Mouse (Mus musculus) lung, adult 2 months (tissue): ENCODE measurements around the gene Bend4. TPM values are rescaled to one million over a fixed set of nuclear protein-coding genes. Genes with fewer than 3 reads are reported as not detected.

ENCODE experiments used
- DNase-seq: peaks from one replicate; pipeline ENCODE4 v3.0.0; 2022
- H3K4me1 ChIP-seq: fragments of 200-500 bp; 2 replicates; pipeline ENCODE4 v1.6.1; 2011; ENCODE audit warnings: low read length; ENCODE audit not compliant: control insufficient read depth, insufficient read depth
- H3K4me3 ChIP-seq: fragments of 200-500 bp; replicated peaks from 2 replicates; pipeline ENCODE3; 2011; ENCODE audit warnings: low read depth, mild to moderate bottlenecking, control low read depth, low read length; ENCODE audit errors: extremely low read depth
- CTCF ChIP-seq: fragments of 200-500 bp; IDR thresholded peaks from 2 replicates; pipeline ENCODE4 v1.5.1; 2011; ENCODE audit warnings: mild to moderate bottlenecking, low read length, control low read depth; ENCODE audit not compliant: insufficient read depth
- POLR2A ChIP-seq: fragments of 200-500 bp; IDR thresholded peaks from 2 replicates; pipeline ENCODE4 v1.6.1; 2011; ENCODE audit warnings: low read depth, mild to moderate bottlenecking, control low read depth, low read length, borderline replicate concordance; ENCODE audit errors: extremely low read depth
- WGBS: fragments of 180-500 bp; shearing (Covaris S2); methylation state at CpG from one replicate; pipeline ENCODE4 v1.1.7; 2018; 5-methylcytosine and 5-hydroxymethylcytosine counted together
- polyA plus RNA-seq: library from polyadenylated mRNA; depleted of rRNA; stranded (reverse); fragments of >200 nt; gene quantifications from 2 replicates; pipeline ENCODE4 v1.2.3, GENCODE M21; 2012; rRNA removed

The Bend4 gene
- polyA plus RNA-seq, 1 experiment = 0.97 TPM

DNA sequence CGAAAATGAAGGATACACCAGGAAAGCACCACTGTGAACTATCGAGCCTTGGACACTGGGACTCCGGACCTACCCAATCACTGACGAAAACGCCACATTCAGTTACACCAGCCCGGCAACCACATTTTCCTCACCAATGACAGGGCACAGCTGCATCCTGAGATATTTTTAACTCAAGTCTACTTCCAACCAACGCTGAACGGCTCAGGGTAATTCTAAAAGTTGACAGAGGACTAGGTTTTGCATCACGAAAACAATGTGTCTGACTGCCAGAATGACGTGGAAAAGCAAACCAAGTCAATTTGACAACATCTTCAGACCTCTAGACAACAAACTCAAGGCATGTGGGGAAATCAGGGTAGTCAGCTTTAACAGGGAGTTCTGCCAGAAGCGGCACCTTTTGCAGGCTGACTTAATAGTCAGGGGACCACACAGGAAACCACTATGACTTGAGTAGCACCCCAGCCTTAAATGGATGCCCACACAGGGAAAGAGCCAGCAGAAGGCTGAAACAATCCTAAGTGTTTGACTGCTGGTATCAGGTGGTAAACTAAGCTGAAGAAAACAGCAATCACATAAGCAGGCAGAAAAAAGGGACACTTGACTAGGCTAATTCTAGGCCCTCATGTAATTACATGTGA is 32.8 kb downstream of the Bend4 start:
- TF ChIP-seq POLR2A (no peak), CTCF (no peak)
- Histone ChIP-seq H3K4me3 (no peak overlapping the region), H3K4me1 (no peaks in the 10 kb centered on the region)
- no peak for DNase-seq
- WGBS = 51% methylated on average over 11 of the region's 11 CpGs

DNA sequence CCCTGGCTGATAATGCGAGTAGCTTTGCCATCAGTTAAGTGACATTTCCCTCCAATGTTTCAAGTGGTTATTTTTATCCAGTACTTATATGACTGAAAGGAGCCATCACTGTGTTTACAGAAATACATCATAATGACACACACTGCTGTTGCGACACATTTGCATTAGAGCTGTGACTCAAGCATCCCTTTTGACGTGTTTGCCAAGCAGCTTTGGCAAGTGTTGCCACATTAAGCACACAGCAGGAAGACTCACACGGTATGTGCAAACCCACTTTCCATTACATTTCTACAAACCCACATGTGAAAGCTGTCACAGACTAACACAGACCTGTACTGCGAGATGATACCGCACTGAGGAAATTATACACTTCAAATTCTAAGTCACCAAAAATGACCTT is 34.2 kb downstream of the Bend4 start:
- Histone ChIP-seq H3K4me1 (no peaks in the 10 kb centered on the region), H3K4me3 (no peak overlapping the region)
- no peak for TF ChIP-seq POLR2A
- TF ChIP-seq CTCF = no peak
- DNase-seq = no peak
- WGBS = 41% methylated on average over 6 of the region's 6 CpGs

DNA sequence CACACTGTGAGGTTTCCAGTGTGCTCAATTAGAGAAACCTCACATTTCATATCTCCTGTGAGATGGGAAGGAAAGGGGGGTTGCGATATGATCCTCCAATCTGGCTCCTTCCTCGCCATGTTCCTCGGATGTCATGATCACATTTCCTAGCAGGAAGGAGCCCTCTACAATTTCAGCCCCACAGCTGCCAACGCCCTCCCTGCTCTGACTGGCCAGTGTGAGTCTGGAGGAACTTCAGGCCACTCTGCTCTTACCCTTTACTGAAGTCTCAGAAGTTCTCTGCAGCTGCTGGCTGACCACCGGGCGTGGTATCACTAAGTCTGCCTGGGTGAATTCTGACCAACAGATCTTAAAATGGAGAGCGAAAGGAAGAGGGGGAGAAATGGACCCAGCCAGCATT is 45.6 kb downstream of the Bend4 start:
- WGBS = 77% methylated on average over 7 of the region's 7 CpGs
- no peak for TF ChIP-seq CTCF
- no peak for TF ChIP-seq POLR2A
- no peak for DNase-seq
- Histone ChIP-seq H3K4me1 (no peaks in the 10 kb centered on the region), H3K4me3 (no peak overlapping the region)

DNA sequence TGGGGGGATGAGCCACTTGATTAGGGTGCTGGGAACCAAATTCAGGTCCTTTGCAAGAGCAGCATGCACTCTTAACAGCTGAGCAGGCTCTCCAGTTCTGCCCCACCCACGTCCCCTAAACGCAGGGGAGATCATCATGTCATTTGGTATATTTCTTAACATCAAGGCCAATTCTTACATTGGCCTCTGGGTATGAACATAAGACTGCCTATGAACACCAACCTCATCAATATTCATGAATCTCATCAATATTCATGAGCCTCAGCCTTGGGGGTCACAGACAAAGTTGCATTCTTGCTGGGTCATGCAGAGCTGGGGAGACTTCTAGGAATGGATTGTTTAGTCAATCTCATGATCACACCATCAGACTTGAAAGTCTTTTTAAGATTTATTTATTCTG is 46.4 kb downstream of the Bend4 start:
- no peak for DNase-seq
- TF ChIP-seq POLR2A (no peak), CTCF (no peak)
- Histone ChIP-seq H3K4me1 (no peaks in the 10 kb centered on the region), H3K4me3 (no peak overlapping the region)
- WGBS = 89% methylated on average over 2 of the region's 2 CpGs

GRCm38 (mm10) chr5:67377044-67377621 is 51.0 kb downstream of the Bend4 start:
- DNase-seq = no peak
- no peaks in the 10 kb centered on the region for H3K4me1 ChIP-seq
- WGBS = 51% methylated on average over 8 of the region's 8 CpGs
- no peak overlapping the region for H3K4me3 ChIP-seq
- TF ChIP-seq POLR2A = no peak
- TF ChIP-seq CTCF = no peak

GRCm38 (mm10) chr5:67362931-67363330 is 65.2 kb downstream of the Bend4 start:
- no peak for DNase-seq
- Histone ChIP-seq H3K4me1 (no peaks in the 10 kb centered on the region), H3K4me3 (no peak overlapping the region)
- TF ChIP-seq POLR2A (no peak), CTCF (no peak)
- WGBS = 46% methylated on average over 2 of the region's 2 CpGs

GRCm38 (mm10) chr5:67362316-67362715 is 65.8 kb downstream of the Bend4 start:
- DNase-seq = no peak
- Histone ChIP-seq H3K4me1 (no peaks in the 10 kb centered on the region), H3K4me3 (no peak overlapping the region)
- TF ChIP-seq POLR2A (no peak), CTCF (no peak)
- WGBS = 92% methylated on average over 10 of the region's 10 CpGs

DNA sequence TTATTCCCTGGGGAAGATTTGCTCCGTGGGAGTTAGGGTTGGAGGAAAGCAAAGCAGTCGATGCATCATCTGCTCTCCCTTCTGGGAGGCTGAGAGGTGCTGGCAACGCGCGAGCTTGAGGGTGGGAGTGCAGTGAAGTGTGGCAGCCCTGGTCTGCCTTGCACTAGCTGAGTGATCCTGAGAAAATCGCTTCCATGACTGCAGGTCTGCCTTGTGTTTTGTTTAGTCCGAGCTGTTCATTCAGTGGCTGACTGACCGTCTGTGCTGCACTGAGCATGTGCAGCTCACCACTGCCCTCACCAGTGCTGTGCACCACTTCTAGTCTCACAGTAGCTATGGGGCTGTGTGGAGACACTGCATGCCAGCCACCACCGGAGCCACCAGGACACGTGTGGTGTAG is 79.2 kb downstream of the Bend4 start:
- Histone ChIP-seq H3K4me1 (no peaks in the 10 kb centered on the region), H3K4me3 (no peak overlapping the region)
- WGBS = 79% methylated on average over 10 of the region's 10 CpGs
- TF ChIP-seq CTCF = no peak
- DNase-seq = no peak

DNA sequence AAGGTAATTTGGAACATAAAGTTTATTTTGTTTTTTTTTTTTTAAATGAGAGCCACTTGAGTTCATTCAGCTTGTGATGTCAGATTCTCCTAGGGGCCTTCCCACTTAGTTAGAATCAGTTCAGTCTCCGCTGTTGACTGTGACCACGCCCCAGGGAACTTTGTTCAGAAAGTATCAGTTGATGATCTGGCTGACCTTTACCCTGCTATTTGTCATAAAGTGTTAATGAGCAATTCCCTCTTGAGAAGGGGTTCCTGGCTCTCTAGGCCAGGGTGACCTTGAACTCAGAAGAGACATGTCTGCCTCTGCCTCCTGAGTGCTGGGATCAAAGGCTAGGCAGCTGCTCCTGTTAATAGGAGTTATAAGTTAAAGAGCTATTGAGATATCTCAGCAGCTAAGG is 81.0 kb downstream of the Bend4 start:
- no peak for DNase-seq
- 92% methylated on average over 2 of the region's 2 CpGs for WGBS
- H3K4me1 ChIP-seq = no peaks in the 10 kb centered on the region; the same call in 1 of the 2 replicates
- H3K4me3 ChIP-seq = no peak overlapping the region
- TF ChIP-seq POLR2A (no peak), CTCF (no peak)

Other genes starting within 250 kb of the Bend4 start
- 98.4 and 100 TPM in 2 replicates for gene Tmem33, start 167.7 kb downstream of the Bend4 start, polyA plus RNA-seq
- 22.6 and 26.2 TPM in 2 replicates for gene Slc30a9, start 121.4 kb downstream of the Bend4 start, polyA plus RNA-seq
- 0.67 and 0.88 TPM in 2 replicates for gene Shisa3, start 179.6 kb upstream of the Bend4 start, polyA plus RNA-seq